Mouse (Mus musculus): ENCODE results near the gene Ccdc151.

- TF ChIP-seq CTCF (IDR thresholded peaks at IDR 0.05; ENCODE audit: extremely low read depth, insufficient read depth, low read length) (no peak), POLR2A (IDR thresholded peaks at IDR 0.05; ENCODE audit: extremely low read depth, insufficient read depth, low read length) (no peak)
Observed at GRCm38 (mm10) chr9:22017208-22017825, 14.9 kb upstream of the Ccdc151 start.

Data from cortical plate, adult 2 months (tissue).